Comparison of ENCODE assay signal across 17 mouse cellular contexts in genomic region chr6:37286134-37286533, GRCm38 (mm10).
"Had no signal": no experiment of that assay in that cellular context is flagged by ENCODE, and none has a peak within 500 bp of the region (broad histone marks: within the 10 kb centered on the region; RNA-seq: fewer than 3 reads in every experiment).

No protein-coding gene starts in this region.

- ATAC-seq: hindbrain, postnatal 0 days; intestine, embryonic 16.5 days had no signal

- DNase-seq: gastrocnemius, adult 2 months; gastrocnemius, postnatal 10 days; gastrocnemius, postnatal 25 days; heart, adult 18-20 months; heart, postnatal 14 days; heart, postnatal 36 days; kidney, adult 11 months; kidney, adult 2 months; kidney, adult 9 months; kidney, postnatal 14 days; kidney, postnatal 36 days; layer of hippocampus, adult 9-11 months; layer of hippocampus, postnatal 36 days; left cerebral cortex, postnatal 4 days; liver, embryonic 13.5 days had no signal
